Mouse (Mus musculus) liver, embryonic 14.5 days (tissue): Measurements from ENCODE around the gene Ppat.

Experiments used
- CTCF ChIP-seq: IDR thresholded peaks from 2 replicates; pipeline ENCODE4 v1.5.1; 2016; ENCODE audit warnings: antibody characterized with exemption, low read depth, control low read depth
- EP300 ChIP-seq: IDR thresholded peaks from 2 replicates; pipeline ENCODE4 v1.6.1; 2016; ENCODE audit warnings: antibody characterized with exemption, low read depth

GRCm38 (mm10) chr5:76974554-76975285 is 23.3 kb upstream of the Ppat start, which contains the start of gene Srp72:
- TF ChIP-seq CTCF (no peak), EP300 (no peak)
